Mouse (Mus musculus) thymus, postnatal 10 days (tissue): Measurements from ENCODE around the gene Gm40193.
"Not testable (repeated sequence)": the region's sequence is repeated elsewhere in the genome, so short reads cannot be mapped to it uniquely, and the experiment has no call there.

Source experiments
- DNase-seq, 2 experiments: peaks; one replicate each; pipeline ENCODE4 v3.0.0; 2021; ENCODE audit warnings: low spot score in 2 of 2

Gene Gm40193

GRCm38 (mm10) chr11:70540928-70541327, 8.2 kb upstream of the Gm40193 start:
- DNase-seq, result no peak

- peak; percentile 75 to 76 for DNase-seq
Measured at GRCm38 (mm10) chr11:70539877-70540587, 7.3 kb upstream of the Gm40193 start, which contains the start of gene Pld2. TSS of gene Pld2 (plus strand) at chr11:70540064.

- DNase-seq, result no peak
Measured at GRCm38 (mm10) chr11:70539423-70539822, 6.7 kb upstream of the Gm40193 start.

- not testable (repeated sequence) for DNase-seq
Measured at GRCm38 (mm10) chr11:70531065-70531464, 1.7 kb downstream of the Gm40193 start.

- no peak for DNase-seq
Measured at GRCm38 (mm10) chr11:70528610-70529009, 4.1 kb downstream of the Gm40193 start.

- no peak for DNase-seq
Measured at GRCm38 (mm10) chr11:70526211-70526610, 6.5 kb downstream of the Gm40193 start.

GRCm38 (mm10) chr11:70525726-70526125, 7.0 kb downstream of the Gm40193 start:
- no peak for DNase-seq

- peak; percentile 85 to 91 for DNase-seq
Measured at GRCm38 (mm10) chr11:70525184-70525678, 7.5 kb downstream of the Gm40193 start, which contains the start of gene Psmb6. TSS of gene Psmb6 (plus strand) at chr11:70525367.

- DNase-seq, result no peak
Measured at GRCm38 (mm10) chr11:70524782-70525181, 8.0 kb downstream of the Gm40193 start.

GRCm38 (mm10) chr11:70523306-70523989, 9.3 kb downstream of the Gm40193 start:
- not testable (repeated sequence) for DNase-seq

GRCm38 (mm10) chr11:70520178-70520769, 12.5 kb downstream of the Gm40193 start:
- DNase-seq, result no peak

- no peak for DNase-seq
Measured at GRCm38 (mm10) chr11:70518923-70519322, 13.8 kb downstream of the Gm40193 start, which contains the start of gene Gltpd2. TSS of gene Gltpd2 (plus strand) at chr11:70519196.

GRCm38 (mm10) chr11:70518436-70518835, 14.3 kb downstream of the Gm40193 start:
- DNase-seq, result no peak

- DNase-seq, result peak in 1 of 2 experiments; percentile 37
Measured at GRCm38 (mm10) chr11:70516352-70516751, 16.4 kb downstream of the Gm40193 start.

GRCm38 (mm10) chr11:70514288-70514687, 18.5 kb downstream of the Gm40193 start, which contains the start of gene Vmo1:
TSS of gene Vmo1 (minus strand) at chr11:70514616.
- no peak for DNase-seq

GRCm38 (mm10) chr11:70513520-70513919, 19.2 kb downstream of the Gm40193 start:
- no peak for DNase-seq

- no peak for DNase-seq
Measured at GRCm38 (mm10) chr11:70512709-70513342, 19.9 kb downstream of the Gm40193 start.

- DNase-seq, result no peak
Measured at GRCm38 (mm10) chr11:70511825-70512224, 20.9 kb downstream of the Gm40193 start.

- DNase-seq, result no peak
Measured at GRCm38 (mm10) chr11:70511242-70511641, 21.5 kb downstream of the Gm40193 start.

- DNase-seq, result peak; percentile 50 to 54
Measured at GRCm38 (mm10) chr11:70509753-70510564, 22.8 kb downstream of the Gm40193 start.
